Mouse (Mus musculus): ENCODE results near the gene Arhgap27.

- TF ChIP-seq CTCF (IDR thresholded peaks at IDR 0.05; ENCODE audit: low read depth) (no peak), EP300 (IDR thresholded peaks at IDR 0.05; ENCODE audit: low read depth) (no peak)
Observed at GRCm38 (mm10) chr11:103338671-103339070, 24.8 kb downstream of the Arhgap27 start.
